ENCODE assay signal across 8 mouse cellular contexts in genomic region chr19:47137771-47138421, GRCm38 (mm10). TPM values are rescaled to one million over a fixed set of nuclear protein-coding genes. Genes with fewer than 3 reads are reported as not detected.
A peak's percentile ranks its signal among the peaks of the same experiment; 100 is the strongest.
DNase-seq lines count a peak whose midpoint lies in the region; ATAC-seq lines count a peak whose summit lies in the region.

Gene Calhm2, minus strand, starts transcription at chr19:47138294.

- DNase-seq in heart, postnatal 4 days, result peak; percentile 71
- peak; percentile 27 to 49 for DNase-seq in layer of hippocampus, postnatal 25 days (ENCODE audit: extremely low spot score in 1 of 2, low spot score in 1 of 2)
- peak; percentile 76 to 83 for DNase-seq in lung, postnatal 4 days
- DNase-seq in right cerebral cortex, postnatal 10 days (ENCODE audit: low spot score in 2 of 2), result peak; percentile 59 to 72
- no peak for DNase-seq in c-Kit-positive CD71-positive TER-119-positive erythroid progenitor cells, embryonic 14.5 days (ENCODE audit: low spot score)

- no peaks in the 10 kb centered on the region for H3K27me3 ChIP-seq in forebrain, embryonic 15.5 days

- H3K4me2 ChIP-seq in forebrain, embryonic 15.5 days (replicated peaks), result peak within 1 kb of the TSS; percentile 32

- WGBS in forebrain, embryonic 15.5 days, result 14% methylated on average over 28 of the region's 28 CpGs

- no peaks in the 10 kb centered on the region for H3K9me3 ChIP-seq in forebrain, embryonic 15.5 days

- H3K4me3 ChIP-seq in forebrain, embryonic 15.5 days, result peak within 1 kb of the TSS; percentile 19

- no peak within 1 kb of the TSS for H3K27ac ChIP-seq in forebrain, embryonic 15.5 days (replicated peaks)

- 0 out of 2 replicates have a peak, but pooled peaks cover 2% of the 10 kb centered on the region for H3K36me3 ChIP-seq in forebrain, embryonic 15.5 days

- peak; percentile 88 for ATAC-seq in CD4-positive, CD25-positive, alpha-beta regulatory T cell, adult 4 months
- ATAC-seq in activated CD4-positive, CD25-positive, alpha-beta regulatory T cell, adult 4 months, result peak; percentile 82
- peak; percentile 56; the same call in 1 of the 2 replicates for ATAC-seq in forebrain, embryonic 15.5 days (replicated peaks)

- H3K4me1 ChIP-seq in forebrain, embryonic 15.5 days, result peaks cover 14% of the 10 kb centered on the region

- H3K9ac ChIP-seq in forebrain, embryonic 15.5 days (replicated peaks), result peak within 1 kb of the TSS; percentile 18; the same call in 1 of the 2 replicates

RNA-seq across cellular contexts. Expression of gene Calhm2, which starts in this region (rescaled TPM):
- polyA plus RNA-seq in CD4-positive, CD25-positive, alpha-beta regulatory T cell, adult 4 months (2017; shearing (Covaris generic)), result 10 to 100 TPM; 13.0 to 27.1 TPM
- polyA plus RNA-seq in activated CD4-positive, CD25-positive, alpha-beta regulatory T cell, adult 4 months (2017; shearing (Covaris generic)), result 10 to 100 TPM in 1 of 2 experiments, 1 to 10 TPM in 1; 7.6 to 14.4 TPM
- polyA plus RNA-seq in forebrain, embryonic 15.5 days (2015; fragmentation: Nextera tagmentation; extraction: Ambion mirVana), result 1.0 and 1.2 TPM in 2 replicates
- 1 to 10 TPM; 3.4 to 3.5 TPM for total RNA-seq in heart, postnatal 4 days (2021)
- total RNA-seq in layer of hippocampus, postnatal 25 days (2021), result 1 to 10 TPM; 4.9 to 5.2 TPM
